Mouse (Mus musculus) limb, embryonic 12.5 days (tissue): ENCODE results near the gene Nop56. TPM values are rescaled to one million over a fixed set of nuclear protein-coding genes. Genes with fewer than 3 reads are reported as not detected.

Source experiments
- ATAC-seq: fragments of 200-750 bp; cut with Nextera tagmentation; 2 replicates; pipeline ENCODE4 v1.8.0; 2017; ENCODE audit warnings: low read depth, moderate TSS enrichment; ENCODE audit not compliant: insufficient number of reproducible peaks, insufficient read depth, low FRiP score, low TSS enrichment
- H3K27ac ChIP-seq: fragments of 300-500 bp; sonication (generic); 2 replicates; pipeline ENCODE4 v1.5.1; 2016; ENCODE audit warnings: mild to moderate bottlenecking, moderate library complexity
- H3K27me3 ChIP-seq: fragments of 300-500 bp; sonication (generic); 2 replicates; pipeline ENCODE4 v1.6.1; 2016; ENCODE audit warnings: mild to moderate bottlenecking, moderate library complexity
- H3K36me3 ChIP-seq: fragments of 300-500 bp; sonication (generic); 2 replicates; pipeline ENCODE4 v1.6.1; 2016; ENCODE audit warnings: mild to moderate bottlenecking, moderate library complexity
- H3K4me1 ChIP-seq: fragments of 300-500 bp; sonication (generic); replicated peaks from 2 replicates; pipeline ENCODE4 v1.6.1; 2016
- H3K4me2 ChIP-seq: fragments of 300-500 bp; sonication (generic); 2 replicates; pipeline ENCODE4 v1.6.1; 2016; ENCODE audit warnings: mild to moderate bottlenecking, moderate library complexity
- H3K4me3 ChIP-seq: fragments of 300-500 bp; sonication (generic); replicated peaks from 2 replicates; pipeline ENCODE4 v1.5.1; 2016; ENCODE audit warnings: mild to moderate bottlenecking
- H3K9ac ChIP-seq: fragments of 300-500 bp; sonication (generic); replicated peaks from 2 replicates; pipeline ENCODE4 v1.6.1; 2016; ENCODE audit warnings: mild to moderate bottlenecking, moderate library complexity
- H3K9me3 ChIP-seq: fragments of 300-500 bp; sonication (generic); 2 replicates; pipeline ENCODE4 v1.6.1; 2016; ENCODE audit warnings: mild to moderate bottlenecking, moderate library complexity
- WGBS: fragments of 180-500 bp; shearing (Covaris S2); methylation state at CpG from one replicate; pipeline ENCODE4 v1.1.7; 2016; 5-methylcytosine and 5-hydroxymethylcytosine counted together
- polyA plus RNA-seq: library from polyadenylated mRNA; unstranded; fragments of >200 nt; fragmentation: Nextera tagmentation; extraction: Ambion mirVana; gene quantifications from 2 replicates; pipeline ENCODE4 v1.2.1, GENCODE M21; 2016

Nop56 gene
- polyA plus RNA-seq, 1 experiment from 2014 or later, result 391 TPM

GRCm38 (mm10) chr2:130295331-130296133 is 21.3 kb downstream of the Nop56 start:
- H3K27ac ChIP-seq, result peak overlapping the region; percentile 45; the same call in 1 of the 2 replicates
- peaks cover 20% of the 10 kb centered on the region; the same call in 1 of the 2 replicates for H3K36me3 ChIP-seq
- H3K27me3 ChIP-seq, result peaks cover 60% of the 10 kb centered on the region
- no peaks in the 10 kb centered on the region for H3K9me3 ChIP-seq
- H3K4me2 ChIP-seq, result peak overlapping the region; percentile 73
- peak overlapping the region; percentile 82 for H3K4me3 ChIP-seq
- H3K9ac ChIP-seq, result peak overlapping the region; percentile 83
- ATAC-seq, result peak; percentile 43
- under 1% methylated on average over 68 of the region's 99 CpGs for WGBS
- peaks cover 32% of the 10 kb centered on the region for H3K4me1 ChIP-seq

DNA sequence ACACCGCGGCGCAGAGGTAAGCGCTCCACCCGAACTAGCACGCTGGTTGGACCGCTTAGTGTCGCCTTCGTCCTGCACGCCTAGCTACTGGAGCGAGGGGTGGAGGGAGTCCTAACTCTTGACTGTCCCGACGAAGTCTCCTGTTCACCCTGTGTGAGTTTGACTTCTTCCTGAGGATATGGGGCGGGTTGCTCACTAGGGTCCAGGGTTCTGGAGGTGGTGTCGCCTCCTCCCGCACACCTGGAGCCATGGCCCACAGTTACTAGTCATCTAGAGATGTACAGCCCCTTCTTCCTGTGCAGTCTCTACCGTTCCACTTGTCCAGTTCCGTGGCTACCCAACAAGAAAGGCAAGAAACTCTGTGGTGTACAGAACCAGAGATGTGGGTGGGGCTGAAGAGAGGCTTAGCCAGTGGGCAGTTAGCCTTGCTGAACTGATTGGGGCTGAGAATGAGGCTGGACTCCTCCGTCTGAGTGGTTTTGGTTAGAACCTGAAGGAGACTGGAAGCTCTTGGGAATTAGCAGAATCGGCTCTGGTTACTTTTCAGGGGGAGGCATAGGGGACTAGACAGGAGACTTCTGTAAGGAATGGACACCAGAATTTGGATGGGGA is 22.0 kb downstream of the Nop56 start:
- peak overlapping the region; percentile 73 for H3K4me2 ChIP-seq
- H3K9me3 ChIP-seq, result no peaks in the 10 kb centered on the region
- peak overlapping the region; percentile 83 for H3K9ac ChIP-seq
- whole genome bisulfite sequencing, result 4% methylated on average over 20 of the region's 20 CpGs
- H3K4me1 ChIP-seq, result peaks cover 32% of the 10 kb centered on the region
- no peak overlapping the region for H3K27ac ChIP-seq
- peaks cover 60% of the 10 kb centered on the region for H3K27me3 ChIP-seq
- peak overlapping the region; percentile 82 for H3K4me3 ChIP-seq
- peak; percentile 1 for ATAC-seq
- peaks cover 20% of the 10 kb centered on the region; the same call in 1 of the 2 replicates for H3K36me3 ChIP-seq

GRCm38 (mm10) chr2:130297580-130297979 is 23.4 kb downstream of the Nop56 start:
- peaks cover 55% of the 10 kb centered on the region for H3K27me3 ChIP-seq
- no peak overlapping the region for H3K9ac ChIP-seq
- no peak overlapping the region for H3K4me3 ChIP-seq
- no peak overlapping the region for H3K27ac ChIP-seq
- peaks cover 32% of the 10 kb centered on the region for H3K4me1 ChIP-seq
- H3K36me3 ChIP-seq, result peaks cover 20% of the 10 kb centered on the region; the same call in 1 of the 2 replicates
- ATAC-seq, result no peak
- H3K4me2 ChIP-seq, result no peak overlapping the region
- WGBS, result 78% methylated on average over 9 of the region's 9 CpGs
- H3K9me3 ChIP-seq, result no peaks in the 10 kb centered on the region

DNA sequence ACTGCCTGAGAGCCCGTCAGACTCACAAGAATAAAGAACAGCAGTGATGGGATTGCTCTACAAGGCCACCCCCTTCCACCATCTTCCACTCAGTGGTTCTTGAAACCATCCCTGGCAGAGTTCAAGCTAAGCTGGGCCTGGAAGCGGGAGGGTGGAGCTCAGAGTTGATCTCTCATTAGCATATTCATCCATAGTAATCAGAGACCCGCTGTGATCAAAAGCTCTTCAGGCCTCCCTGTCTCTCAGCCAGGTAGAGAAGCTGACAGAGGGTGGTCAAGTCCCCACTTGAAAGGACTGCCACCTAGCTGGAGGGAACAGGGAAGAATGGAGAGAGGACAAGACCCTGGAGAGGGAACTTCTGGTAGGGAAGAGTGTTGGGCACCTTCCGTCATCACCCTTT is 28.8 kb downstream of the Nop56 start:
- H3K27me3 ChIP-seq, result peaks cover 6% of the 10 kb centered on the region
- H3K4me3 ChIP-seq, result no peak overlapping the region
- no peaks in the 10 kb centered on the region for H3K9me3 ChIP-seq
- no peaks in the 10 kb centered on the region; the same call in 1 of the 2 replicates for H3K4me1 ChIP-seq
- H3K36me3 ChIP-seq, result peaks cover 48% of the 10 kb centered on the region
- WGBS, result 58% methylated on average over 4 of the region's 4 CpGs
- no peak overlapping the region for H3K27ac ChIP-seq
- H3K4me2 ChIP-seq, result no peak overlapping the region
- H3K9ac ChIP-seq, result no peak overlapping the region
- no peak for ATAC-seq

GRCm38 (mm10) chr2:130327057-130327456 is 52.8 kb downstream of the Nop56 start:
- Histone ChIP-seq H3K9ac (no peak overlapping the region), H3K4me3 (no peak overlapping the region), H3K27me3 (no peaks in the 10 kb centered on the region), H3K4me1 (no peaks in the 10 kb centered on the region), H3K9me3 (no peaks in the 10 kb centered on the region), H3K36me3 (no peaks in the 10 kb centered on the region), H3K4me2 (no peak overlapping the region), H3K27ac (no peak overlapping the region)
- no peak for ATAC-seq
- 71% methylated on average over 1 of the region's 1 CpGs for WGBS

Other genes with a start within 250 kb of the Nop56 start
- gene Tgm6, start 162.0 kb upstream of the Nop56 start, polyA plus RNA-seq, result not detected in 2 replicates
- 691 and 736 TPM in 2 replicates for gene Snrpb, start 95.0 kb upstream of the Nop56 start, polyA plus RNA-seq
- not detected in 2 replicates for gene Tmc2, start 79.2 kb upstream of the Nop56 start, polyA plus RNA-seq
- gene Idh3b, start 10.1 kb downstream of the Nop56 start, polyA plus RNA-seq, result 141 and 144 TPM in 2 replicates
- 2.1 and 3.6 TPM in 2 replicates for gene Ebf4, start 20.7 kb downstream of the Nop56 start, polyA plus RNA-seq
- gene Cpxm1, start 123.1 kb downstream of the Nop56 start, polyA plus RNA-seq, result 91.6 and 100 TPM in 2 replicates
- gene Gm28372, start 130.8 kb downstream of the Nop56 start, polyA plus RNA-seq, result 0.11 and 0.18 TPM in 2 replicates
- gene 1700020A23Rik, start 130.8 kb downstream of the Nop56 start, polyA plus RNA-seq, result not detected in 2 replicates
- not detected in 2 replicates for gene Tmem239, start 132.0 kb downstream of the Nop56 start, polyA plus RNA-seq
- gene Vps16, start 149.9 kb downstream of the Nop56 start, polyA plus RNA-seq, result 121 and 133 TPM in 2 replicates
- 13.4 and 14.6 TPM in 2 replicates for gene Pced1a, start 150.3 kb downstream of the Nop56 start, polyA plus RNA-seq
- gene Ptpra, start 175.8 kb downstream of the Nop56 start, polyA plus RNA-seq, result 108 and 115 TPM in 2 replicates